Mouse (Mus musculus): Measurements from ENCODE around the gene Camk2b. TPM values are rescaled to one million over a fixed set of nuclear protein-coding genes. Genes with fewer than 3 reads are reported as not detected.

Camk2b gene
- polyA plus RNA-seq, 1 experiment, result 183 TPM

- no peak for TF ChIP-seq POLR2A (IDR thresholded peaks at IDR 0.05; ENCODE audit: insufficient read depth, low read depth, low read length)
- no peak overlapping the region for H3K4me3 ChIP-seq (ENCODE audit: insufficient read depth, low read depth, low read length)
- peaks cover 63% of the 10 kb centered on the region for H3K4me1 ChIP-seq (ENCODE audit: control insufficient read depth, insufficient read depth, low read length)
- peak overlapping the region; percentile 5; the same call in 1 of the 2 replicates for H3K27ac ChIP-seq (ENCODE audit: insufficient read depth, low read depth, low read length)
- WGBS, result 22% methylated on average over 3 of the region's 3 CpGs
Observed at GRCm38 (mm10) chr11:6035521-6035920, 30.6 kb downstream of the Camk2b start.

GRCm38 (mm10) chr11:6034740-6035139 lies 31.4 kb downstream of the Camk2b start:
- no peak overlapping the region for H3K27ac ChIP-seq (ENCODE audit: insufficient read depth, low read depth, low read length)
- WGBS, result 87% methylated on average over 2 of the region's 2 CpGs
- peaks cover 71% of the 10 kb centered on the region for H3K4me1 ChIP-seq (ENCODE audit: control insufficient read depth, insufficient read depth, low read length)
- H3K4me3 ChIP-seq (ENCODE audit: insufficient read depth, low read depth, low read length), result no peak overlapping the region
- TF ChIP-seq POLR2A (IDR thresholded peaks at IDR 0.05; ENCODE audit: insufficient read depth, low read depth, low read length) (no peak), CTCF (IDR thresholded peaks at IDR 0.05; ENCODE audit: insufficient read depth, low read depth, low read length) (no peak)

DNA sequence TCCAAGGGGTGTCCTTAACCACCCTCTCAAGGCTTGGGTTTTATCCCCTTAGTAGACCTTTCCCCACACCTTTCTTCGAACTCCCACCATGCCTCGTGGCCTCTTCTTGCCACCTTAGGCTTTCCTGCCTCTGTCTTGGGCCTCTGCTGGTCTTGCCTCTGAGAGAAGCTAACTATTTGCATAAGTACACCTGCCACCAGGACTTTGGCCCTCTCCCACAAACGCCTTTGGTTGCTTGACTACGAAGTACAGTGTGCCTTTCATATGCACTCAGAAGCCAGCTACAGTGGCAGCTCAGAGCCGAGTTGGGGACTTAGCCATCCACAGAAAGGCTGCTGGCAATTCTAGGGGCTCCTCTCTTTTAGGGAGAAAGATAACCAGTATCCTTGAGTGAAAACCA lies 32.4 kb downstream of the Camk2b start:
- no peak overlapping the region for H3K4me3 ChIP-seq (ENCODE audit: insufficient read depth, low read depth, low read length)
- 65% methylated on average over 5 of the region's 5 CpGs for WGBS
- H3K4me1 ChIP-seq (ENCODE audit: control insufficient read depth, insufficient read depth, low read length), result peaks cover 73% of the 10 kb centered on the region
- no peak for TF ChIP-seq CTCF (IDR thresholded peaks at IDR 0.05; ENCODE audit: insufficient read depth, low read depth, low read length)
- no peak for TF ChIP-seq POLR2A (IDR thresholded peaks at IDR 0.05; ENCODE audit: insufficient read depth, low read depth, low read length)
- H3K27ac ChIP-seq (ENCODE audit: insufficient read depth, low read depth, low read length), result no peak overlapping the region

GRCm38 (mm10) chr11:6033147-6033546 lies 33.0 kb downstream of the Camk2b start:
- H3K4me1 ChIP-seq (ENCODE audit: control insufficient read depth, insufficient read depth, low read length), result peaks cover 73% of the 10 kb centered on the region
- no peak for TF ChIP-seq POLR2A (IDR thresholded peaks at IDR 0.05; ENCODE audit: insufficient read depth, low read depth, low read length)
- peak; percentile 44; the same call in 1 of the 2 replicates for TF ChIP-seq CTCF (IDR thresholded peaks at IDR 0.05; ENCODE audit: insufficient read depth, low read depth, low read length)
- 59% methylated on average over 3 of the region's 3 CpGs for WGBS
- H3K4me3 ChIP-seq (ENCODE audit: insufficient read depth, low read depth, low read length), result no peak overlapping the region
- 0 out of 2 replicates have a peak overlapping the region, but pooled peaks have one; percentile 25 for H3K27ac ChIP-seq (ENCODE audit: insufficient read depth, low read depth, low read length)

- WGBS, result 28% methylated on average over 6 of the region's 6 CpGs
- H3K4me1 ChIP-seq (ENCODE audit: control insufficient read depth, insufficient read depth, low read length), result peaks cover 79% of the 10 kb centered on the region
- TF ChIP-seq CTCF (IDR thresholded peaks at IDR 0.05; ENCODE audit: insufficient read depth, low read depth, low read length), result no peak
- TF ChIP-seq POLR2A (IDR thresholded peaks at IDR 0.05; ENCODE audit: insufficient read depth, low read depth, low read length), result no peak
- H3K4me3 ChIP-seq (ENCODE audit: insufficient read depth, low read depth, low read length), result no peak overlapping the region
- peak overlapping the region; percentile 74 for H3K27ac ChIP-seq (ENCODE audit: insufficient read depth, low read depth, low read length)
Observed at GRCm38 (mm10) chr11:6030650-6031049, 35.5 kb downstream of the Camk2b start.

GRCm38 (mm10) chr11:6029790-6030189 lies 36.4 kb downstream of the Camk2b start:
- no peak for TF ChIP-seq POLR2A (IDR thresholded peaks at IDR 0.05; ENCODE audit: insufficient read depth, low read depth, low read length)
- TF ChIP-seq CTCF (IDR thresholded peaks at IDR 0.05; ENCODE audit: insufficient read depth, low read depth, low read length), result no peak
- WGBS, result 58% methylated on average over 3 of the region's 3 CpGs
- Histone ChIP-seq H3K4me1 (ENCODE audit: control insufficient read depth, insufficient read depth, low read length) (peaks cover 79% of the 10 kb centered on the region), H3K27ac (ENCODE audit: insufficient read depth, low read depth, low read length) (peak overlapping the region; percentile 74), H3K4me3 (ENCODE audit: insufficient read depth, low read depth, low read length) (no peak overlapping the region)

GRCm38 (mm10) chr11:6028911-6029310 lies 37.3 kb downstream of the Camk2b start:
- Histone ChIP-seq H3K4me1 (ENCODE audit: control insufficient read depth, insufficient read depth, low read length) (peaks cover 82% of the 10 kb centered on the region), H3K27ac (ENCODE audit: insufficient read depth, low read depth, low read length) (peak overlapping the region; percentile 46), H3K4me3 (ENCODE audit: insufficient read depth, low read depth, low read length) (no peak overlapping the region)
- WGBS, result 43% methylated on average over 7 of the region's 7 CpGs
- no peak for TF ChIP-seq POLR2A (IDR thresholded peaks at IDR 0.05; ENCODE audit: insufficient read depth, low read depth, low read length)
- no peak for TF ChIP-seq CTCF (IDR thresholded peaks at IDR 0.05; ENCODE audit: insufficient read depth, low read depth, low read length)

DNA sequence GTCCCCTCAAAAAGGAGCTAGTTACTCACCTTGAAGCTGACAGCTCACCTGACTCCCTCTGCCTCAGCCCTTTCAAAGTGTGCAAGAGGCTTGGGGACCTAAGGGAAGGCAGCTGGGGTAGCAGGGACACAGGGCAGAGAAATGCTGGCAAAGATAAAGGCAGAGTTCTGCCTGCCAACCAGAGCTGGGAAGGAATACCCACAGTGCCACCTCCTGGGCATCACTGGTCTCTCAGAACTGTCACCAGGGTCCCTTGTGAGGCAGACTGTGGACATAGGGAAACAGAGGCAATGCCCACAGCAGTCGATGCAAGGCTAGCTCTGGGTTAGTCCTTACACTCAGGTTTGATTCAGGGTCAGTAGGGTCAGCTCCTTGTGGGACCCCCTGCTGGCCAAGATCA lies 39.8 kb downstream of the Camk2b start:
- H3K4me3 ChIP-seq (ENCODE audit: insufficient read depth, low read depth, low read length), result no peak overlapping the region

GRCm38 (mm10) chr11:6024923-6025652 lies 41.1 kb downstream of the Camk2b start:
- H3K4me3 ChIP-seq (ENCODE audit: insufficient read depth, low read depth, low read length), result no peak overlapping the region
- TF ChIP-seq CTCF (IDR thresholded peaks at IDR 0.05; ENCODE audit: insufficient read depth, low read depth, low read length), result no peak
- no peak for TF ChIP-seq POLR2A (IDR thresholded peaks at IDR 0.05; ENCODE audit: insufficient read depth, low read depth, low read length)
- H3K27ac ChIP-seq (ENCODE audit: insufficient read depth, low read depth, low read length), result peak overlapping the region; percentile 83
- 45% methylated on average over 12 of the region's 12 CpGs for WGBS
- H3K4me1 ChIP-seq (ENCODE audit: control insufficient read depth, insufficient read depth, low read length), result peaks cover 88% of the 10 kb centered on the region

More for the DNA sequence above, 39.8 kb downstream of the Camk2b start:
- H3K4me1 ChIP-seq (ENCODE audit: control insufficient read depth, insufficient read depth, low read length), result peaks cover 86% of the 10 kb centered on the region
- 0 out of 2 replicates have a peak, but pooled peaks have one; percentile 5 for TF ChIP-seq CTCF (IDR thresholded peaks at IDR 0.05; ENCODE audit: insufficient read depth, low read depth, low read length)
- TF ChIP-seq POLR2A (IDR thresholded peaks at IDR 0.05; ENCODE audit: insufficient read depth, low read depth, low read length), result no peak
- H3K27ac ChIP-seq (ENCODE audit: insufficient read depth, low read depth, low read length), result peak overlapping the region; percentile 14; the same call in 1 of the 2 replicates
- WGBS, result 70% methylated on average over 1 of the region's 1 CpGs
